Mouse (Mus musculus) limb, embryonic 11.5 days (tissue): ENCODE measurements around the gene Acsl1. TPM values are rescaled to one million over a fixed set of nuclear protein-coding genes. Genes with fewer than 3 reads are reported as not detected.
A peak's percentile ranks its signal among the peaks of the same experiment; 100 is the strongest.

Experiments
- ATAC-seq: fragments of 200-750 bp; cut with Nextera tagmentation; 2 replicates; pipeline ENCODE4 v1.8.0; 2017; ENCODE audit warnings: low read depth; ENCODE audit not compliant: insufficient number of reproducible peaks, low FRiP score, low TSS enrichment
- DNase-seq: peaks from one replicate; pipeline ENCODE4 v3.0.0-alpha.2; 2015; ENCODE audit warnings: low spot score
- H3K27ac ChIP-seq: fragments of 300-500 bp; sonication (generic); replicated peaks from 2 replicates; pipeline ENCODE4 v1.5.1; 2014; ENCODE audit warnings: low read depth, mild to moderate bottlenecking, low read length
- H3K27me3 ChIP-seq: fragments of 300-500 bp; sonication (generic); 2 replicates; pipeline ENCODE4 v1.6.1; 2014; ENCODE audit warnings: mild to moderate bottlenecking, low read length, mixed read lengths; ENCODE audit not compliant: control insufficient read depth, insufficient read depth
- H3K36me3 ChIP-seq: fragments of 300-500 bp; sonication (generic); 2 replicates; pipeline ENCODE4 v1.6.1; 2014; ENCODE audit warnings: mild to moderate bottlenecking, low read length, moderate library complexity, mixed read lengths; ENCODE audit not compliant: control insufficient read depth, insufficient read depth
- H3K4me1 ChIP-seq: fragments of 300-500 bp; sonication (generic); 2 replicates; pipeline ENCODE4 v1.6.1; 2014; ENCODE audit warnings: low read length, mixed read lengths; ENCODE audit not compliant: control insufficient read depth, insufficient read depth
- H3K4me2 ChIP-seq: fragments of 300-500 bp; sonication (generic); 2 replicates; pipeline ENCODE4 v1.6.1; 2014; ENCODE audit warnings: low read depth, mild to moderate bottlenecking, moderate library complexity; ENCODE audit not compliant: severe bottlenecking
- H3K4me3 ChIP-seq: fragments of 300-500 bp; sonication (generic); 2 replicates; pipeline ENCODE4 v1.5.1; 2014; ENCODE audit warnings: low read depth, low read length
- H3K9ac ChIP-seq: fragments of 300-500 bp; sonication (generic); 2 replicates; pipeline ENCODE4 v1.6.1; 2014; ENCODE audit warnings: mild to moderate bottlenecking, low read length
- H3K9me3 ChIP-seq: fragments of 300-500 bp; sonication (generic); 2 replicates; pipeline ENCODE4 v1.6.1; 2016; ENCODE audit warnings: low read length; ENCODE audit not compliant: control insufficient read depth
- WGBS: fragments of 180-500 bp; shearing (Covaris S2); extraction: QIAGEN DNeasy Blood & Tissue Kit; methylation state at CpG from one replicate; pipeline ENCODE4 v1.1.7; 2014; 5-methylcytosine and 5-hydroxymethylcytosine counted together
- polyA plus RNA-seq: library from polyadenylated mRNA; unstranded; fragments of >200 nt; fragmentation: Nextera tagmentation; extraction: Ambion mirVana; gene quantifications from 2 replicates; pipeline ENCODE4 v1.2.1, GENCODE M21; 2014

The Acsl1 gene
- polyA plus RNA-seq, 1 experiment from 2014 or later = 6.9 TPM

DNA sequence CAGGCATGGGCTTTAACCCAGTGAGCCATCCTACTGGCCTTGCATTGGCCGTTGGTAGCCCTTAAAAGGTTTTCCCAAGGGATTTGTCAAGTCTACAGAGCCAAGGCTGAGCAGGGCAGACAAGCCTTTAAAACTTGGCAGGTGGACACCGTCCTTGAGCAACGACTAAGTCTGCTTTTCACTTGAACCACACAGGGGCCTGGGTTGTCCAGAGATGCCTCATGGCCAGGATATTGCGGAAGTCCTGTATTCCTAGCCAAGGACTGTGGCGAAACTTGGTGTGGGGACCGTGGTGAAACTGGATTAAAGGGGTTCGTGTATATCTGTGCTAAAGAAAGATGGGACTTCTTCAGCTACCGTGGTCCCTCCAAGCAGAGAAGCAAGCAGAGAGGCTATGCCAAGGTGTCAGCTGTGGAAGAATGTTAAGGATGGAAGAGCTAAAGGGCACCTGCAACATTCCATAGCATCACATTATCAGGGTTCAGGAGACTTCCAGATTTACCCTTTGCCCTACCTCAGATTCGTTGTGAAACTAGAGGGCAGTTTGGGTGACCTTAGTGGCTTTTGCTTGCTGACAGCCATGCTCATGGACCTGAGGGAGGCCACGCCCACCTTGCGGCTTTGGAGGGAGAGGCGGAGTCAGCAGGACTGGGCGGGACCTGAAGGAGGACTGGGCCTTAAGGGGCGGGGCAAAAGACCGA lies 596 bp upstream of the Acsl1 start:
- Histone ChIP-seq H3K9ac (no peak overlapping the region), H3K36me3 (no peaks in the 10 kb centered on the region), H3K4me3 (peak overlapping the region; percentile 82; the same call in 1 of the 2 replicates), H3K4me2 (peak overlapping the region; percentile 97), H3K9me3 (no peaks in the 10 kb centered on the region), H3K27ac (no peak overlapping the region), H3K4me1 (no peaks in the 10 kb centered on the region), H3K27me3 (no peaks in the 10 kb centered on the region)
- ATAC-seq = peak; percentile 1; the same call in 1 of the 2 replicates
- 42% methylated on average over 15 of the region's 15 CpGs for whole genome bisulfite sequencing
- no peak for DNase-seq

DNA sequence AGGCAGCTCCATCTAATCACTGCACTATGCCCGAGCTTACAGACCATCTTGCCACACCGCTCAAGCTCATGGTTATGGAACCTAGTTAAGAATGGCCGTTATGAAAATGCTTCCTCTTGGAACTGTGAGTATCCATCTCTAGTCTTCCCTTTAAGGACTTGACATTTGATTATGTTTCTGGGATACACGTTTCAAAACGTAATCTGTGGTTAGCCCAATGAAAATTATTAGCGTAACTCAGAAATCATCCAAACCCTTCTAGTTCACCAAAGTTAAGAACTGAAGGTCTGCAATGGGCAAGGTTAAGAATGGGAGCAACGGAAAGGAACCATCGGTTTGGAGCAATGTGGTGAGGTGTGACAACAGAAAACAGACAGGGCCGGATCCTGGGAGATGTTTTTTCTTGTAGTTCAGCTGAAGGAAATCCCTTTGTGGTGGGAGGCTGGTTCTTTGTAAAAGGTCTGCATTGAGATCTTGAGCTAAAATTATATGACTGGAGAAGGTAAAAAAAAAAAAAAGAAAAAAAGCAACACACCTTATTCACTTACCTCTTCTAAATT lies 1.2 kb downstream of the Acsl1 start:
- Histone ChIP-seq H3K4me3 (peak overlapping the region; percentile 82), H3K9ac (no peak overlapping the region), H3K36me3 (no peaks in the 10 kb centered on the region), H3K4me1 (no peaks in the 10 kb centered on the region), H3K27ac (no peak overlapping the region), H3K4me2 (peak overlapping the region; percentile 97), H3K27me3 (no peaks in the 10 kb centered on the region), H3K9me3 (no peaks in the 10 kb centered on the region)
- WGBS = 49% methylated on average over 9 of the region's 9 CpGs
- DNase-seq (no peak), ATAC-seq (no peak)

DNA sequence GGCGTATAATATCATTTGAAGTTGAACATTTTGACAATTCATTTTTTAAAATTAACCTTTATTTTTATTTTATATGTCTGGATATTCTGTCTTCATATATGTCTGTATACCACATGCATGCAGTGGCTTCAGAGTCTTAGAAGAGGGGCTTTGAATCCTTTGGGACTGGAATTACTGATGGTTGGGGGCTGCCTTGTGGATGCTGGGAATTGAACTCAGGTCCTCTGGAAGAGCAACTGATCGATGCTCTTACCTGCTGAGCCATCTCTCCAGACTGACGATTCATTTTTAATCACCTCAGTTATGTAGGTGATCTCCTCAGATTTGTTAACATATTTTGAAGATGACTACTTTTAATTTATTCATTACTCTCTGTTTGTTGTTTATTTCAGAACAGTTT lies 3.3 kb downstream of the Acsl1 start:
- no peak overlapping the region for H3K4me2 ChIP-seq
- ATAC-seq (no peak), DNase-seq (no peak)
- WGBS = 93% methylated on average over 3 of the region's 3 CpGs
- H3K4me3 ChIP-seq = no peak overlapping the region
- no peaks in the 10 kb centered on the region for H3K36me3 ChIP-seq
- no peak overlapping the region for H3K9ac ChIP-seq
- no peaks in the 10 kb centered on the region for H3K4me1 ChIP-seq
- H3K27me3 ChIP-seq = no peaks in the 10 kb centered on the region
- H3K9me3 ChIP-seq = no peaks in the 10 kb centered on the region
- no peak overlapping the region for H3K27ac ChIP-seq

DNA sequence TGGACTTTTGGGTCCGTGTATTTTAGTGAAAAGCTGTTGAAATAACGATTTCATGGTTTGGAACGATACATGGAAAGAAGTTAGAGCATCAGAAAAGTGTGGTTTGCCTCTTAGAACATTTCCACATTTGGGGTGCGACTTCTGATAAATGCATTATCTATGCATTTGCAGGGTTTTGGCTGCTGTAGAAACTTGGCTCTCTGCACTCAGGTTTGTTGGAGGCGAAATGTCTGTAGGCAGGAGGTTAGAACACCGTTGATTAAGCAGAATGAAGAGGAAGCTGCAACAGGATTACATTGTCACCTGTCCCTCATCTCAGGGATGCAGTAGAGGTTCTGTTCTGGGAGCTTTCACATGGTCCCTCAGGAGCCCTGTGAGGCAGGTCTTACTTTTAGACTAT lies 3.8 kb downstream of the Acsl1 start:
- ATAC-seq (no peak), DNase-seq (no peak)
- Histone ChIP-seq H3K36me3 (no peaks in the 10 kb centered on the region), H3K4me2 (no peak overlapping the region), H3K4me3 (no peak overlapping the region), H3K9ac (no peak overlapping the region), H3K4me1 (no peaks in the 10 kb centered on the region), H3K27me3 (no peaks in the 10 kb centered on the region), H3K9me3 (no peaks in the 10 kb centered on the region), H3K27ac (no peak overlapping the region)
- 89% methylated on average over 6 of the region's 6 CpGs for WGBS

DNA sequence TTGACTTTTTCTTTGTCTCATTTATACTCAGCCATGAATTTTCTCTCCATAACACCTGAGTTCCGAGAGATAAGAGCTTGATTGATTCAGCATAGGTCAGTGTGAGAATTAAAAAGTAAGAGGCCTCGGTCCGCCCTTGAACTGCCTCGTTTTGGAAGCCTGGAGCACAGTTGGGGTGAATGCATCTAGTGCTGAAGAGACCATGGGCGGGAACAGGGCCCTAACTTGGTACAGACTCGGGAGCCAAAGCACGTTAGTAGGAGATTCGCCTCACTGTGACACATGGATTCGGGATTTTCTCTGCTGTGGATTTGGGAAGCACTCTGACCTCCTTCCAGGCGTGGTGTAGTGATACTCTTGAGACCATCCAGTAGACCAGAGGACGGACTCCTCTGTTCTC lies 4.6 kb downstream of the Acsl1 start:
- WGBS = 88% methylated on average over 11 of the region's 11 CpGs
- DNase-seq = no peak
- Histone ChIP-seq H3K9me3 (no peaks in the 10 kb centered on the region), H3K27ac (no peak overlapping the region), H3K36me3 (no peaks in the 10 kb centered on the region), H3K27me3 (no peaks in the 10 kb centered on the region), H3K4me2 (no peak overlapping the region), H3K9ac (no peak overlapping the region), H3K4me1 (peaks cover 6% of the 10 kb centered on the region), H3K4me3 (no peak overlapping the region)
- no peak for ATAC-seq

DNA sequence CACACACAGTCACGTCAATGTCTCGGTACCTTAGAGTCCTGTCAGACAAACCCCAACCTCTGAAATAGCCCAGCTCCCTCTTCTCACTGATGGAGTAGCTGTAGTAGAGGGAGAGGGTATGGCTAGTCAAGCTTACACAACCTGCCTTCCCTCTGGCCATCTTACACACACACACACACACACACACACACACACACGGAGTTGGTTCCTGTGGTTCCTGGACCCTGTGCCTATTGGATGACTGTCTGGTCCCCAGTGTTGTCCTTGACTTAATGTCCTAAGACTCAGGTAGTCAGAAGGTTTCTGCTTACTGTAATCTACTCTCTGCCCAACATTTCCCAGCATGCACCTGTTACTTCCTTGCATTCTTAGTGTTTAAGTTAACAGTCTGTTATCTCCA lies 5.1 kb downstream of the Acsl1 start:
- H3K4me3 ChIP-seq = no peak overlapping the region
- H3K27me3 ChIP-seq = no peaks in the 10 kb centered on the region
- ATAC-seq (no peak), DNase-seq (no peak)
- peaks cover 7% of the 10 kb centered on the region for H3K4me1 ChIP-seq
- no peaks in the 10 kb centered on the region for H3K36me3 ChIP-seq
- no peak overlapping the region for H3K27ac ChIP-seq
- 83% methylated on average over 3 of the region's 3 CpGs for WGBS
- no peak overlapping the region for H3K4me2 ChIP-seq
- H3K9ac ChIP-seq = no peak overlapping the region
- no peaks in the 10 kb centered on the region for H3K9me3 ChIP-seq

DNA sequence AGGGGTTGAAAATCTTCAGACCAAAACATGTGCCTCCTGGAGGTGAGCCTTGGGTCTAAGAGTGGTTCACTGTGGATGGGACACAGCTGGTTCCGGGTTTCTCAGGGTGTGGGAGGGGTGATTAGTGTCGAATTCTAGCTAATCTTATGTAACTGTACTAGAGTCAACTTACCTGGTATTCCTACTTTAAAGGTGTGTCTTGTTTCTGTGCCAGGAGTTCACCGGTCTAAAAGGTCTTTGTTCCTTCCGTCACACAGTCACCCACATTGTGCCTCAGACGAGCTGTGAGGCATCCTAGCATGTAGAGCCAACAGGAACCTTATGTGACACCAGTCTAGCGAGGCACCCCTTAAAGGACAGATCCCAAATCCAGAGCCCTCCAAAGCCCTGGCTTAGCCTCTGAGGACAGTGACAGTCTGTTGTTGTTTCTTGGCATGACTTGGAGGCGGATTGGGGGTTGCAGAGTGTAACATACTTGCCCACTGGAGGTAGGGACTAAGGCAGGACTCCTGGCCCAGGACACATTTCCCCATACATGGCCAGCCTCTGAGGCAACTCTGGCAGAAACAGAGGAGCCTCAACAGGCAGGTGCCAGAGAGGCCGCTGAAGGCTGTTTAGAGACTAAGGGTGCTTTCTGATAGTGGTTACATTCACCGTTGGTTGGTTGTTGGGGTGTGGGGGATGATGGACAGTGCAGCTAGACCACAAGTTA lies 7.1 kb downstream of the Acsl1 start:
- no peak overlapping the region for H3K4me2 ChIP-seq
- 86% methylated on average over 9 of the region's 9 CpGs for WGBS
- no peak overlapping the region for H3K4me3 ChIP-seq
- H3K27me3 ChIP-seq = no peaks in the 10 kb centered on the region
- DNase-seq (no peak), ATAC-seq (no peak)
- no peaks in the 10 kb centered on the region for H3K36me3 ChIP-seq
- H3K27ac ChIP-seq = no peak overlapping the region
- H3K9ac ChIP-seq = no peak overlapping the region
- peaks cover 7% of the 10 kb centered on the region for H3K4me1 ChIP-seq
- no peaks in the 10 kb centered on the region for H3K9me3 ChIP-seq

DNA sequence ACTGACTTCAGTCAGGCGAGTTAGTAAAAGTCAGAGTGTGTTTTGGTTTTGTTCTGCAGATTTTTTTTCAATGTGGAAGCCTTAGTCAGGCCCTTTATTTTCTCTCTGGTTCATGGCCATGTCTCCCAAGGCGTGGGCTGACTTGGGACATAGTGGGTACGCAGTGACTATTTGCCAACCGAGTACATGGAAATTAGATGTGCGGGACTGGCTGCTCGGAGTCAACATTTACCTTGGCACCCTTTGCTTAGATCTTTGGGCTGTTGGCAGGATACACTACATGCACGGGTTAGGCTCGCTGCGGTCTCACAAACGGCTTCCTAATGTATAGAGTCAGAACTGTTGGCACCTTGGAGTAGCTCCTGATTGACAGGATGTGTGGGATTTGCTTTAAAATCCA lies 7.9 kb downstream of the Acsl1 start:
- WGBS = 91% methylated on average over 10 of the region's 10 CpGs
- ATAC-seq (no peak), DNase-seq (no peak)
- Histone ChIP-seq H3K36me3 (no peaks in the 10 kb centered on the region), H3K27me3 (no peaks in the 10 kb centered on the region), H3K9ac (no peak overlapping the region), H3K4me1 (peaks cover 7% of the 10 kb centered on the region), H3K27ac (no peak overlapping the region), H3K4me2 (no peak overlapping the region), H3K4me3 (no peak overlapping the region), H3K9me3 (no peaks in the 10 kb centered on the region)
